Mouse (Mus musculus): ENCODE data around the gene Tmem14a.
"Not testable (repeated sequence)": the region's sequence is repeated elsewhere in the genome, so short reads cannot be mapped to it uniquely, and the experiment has no call there.

The Tmem14a gene

GRCm38 (mm10) chr1:21218489-21218919 is at the start of gene Tmem14a:
Gene Tmem14a (plus strand): TSS chr1:21218575.
- DNase-seq (ENCODE audit: low spot score), result peak; percentile 88

GRCm38 (mm10) chr1:21185196-21185595 is 33.2 kb upstream of the Tmem14a start:
- no peak for DNase-seq (ENCODE audit: low spot score)

DNA sequence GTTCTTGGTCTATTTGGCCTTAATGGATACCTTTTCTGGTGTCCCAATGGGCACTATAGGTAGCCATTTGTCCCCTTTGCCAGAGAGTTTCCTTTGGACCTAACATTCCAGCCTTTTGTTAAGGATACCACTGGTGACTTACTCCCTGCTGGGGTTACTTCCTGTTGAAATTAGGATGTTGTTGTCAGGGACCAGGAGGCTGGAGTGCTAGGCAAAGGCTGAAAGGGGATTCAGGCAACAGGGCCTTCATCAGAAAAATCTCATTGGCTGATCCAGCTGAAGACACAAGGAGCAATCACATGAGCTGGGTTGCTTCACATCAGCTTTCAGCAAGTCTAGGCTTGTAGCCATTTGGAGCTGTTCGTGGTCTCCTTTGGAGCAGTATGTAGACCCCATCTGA is 12.1 kb upstream of the Tmem14a start:
- DNase-seq (ENCODE audit: low spot score), result no peak

DNA sequence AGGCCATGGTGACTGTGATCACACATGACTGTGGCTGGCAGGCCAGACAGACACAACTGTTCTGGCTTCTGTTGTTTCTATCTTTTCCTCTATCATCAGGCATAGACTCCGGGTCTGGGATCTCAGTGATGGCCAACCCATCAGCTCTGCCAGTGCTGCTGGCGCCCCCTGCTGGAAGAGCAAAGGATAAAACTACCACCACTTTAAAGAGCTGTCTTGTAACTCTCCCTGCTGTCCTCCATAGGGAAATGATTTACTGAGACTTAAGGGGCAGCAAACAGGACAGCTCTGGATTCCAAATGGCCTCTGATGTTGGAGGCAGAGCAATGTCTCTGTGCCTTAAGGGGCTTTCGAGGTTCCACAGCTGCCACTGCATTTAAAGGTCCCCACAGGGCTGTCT is 4.8 kb upstream of the Tmem14a start:
- not testable (repeated sequence) for DNase-seq (ENCODE audit: low spot score)

GRCm38 (mm10) chr1:21213991-21214692 is 4.2 kb upstream of the Tmem14a start:
- not testable (repeated sequence) for DNase-seq (ENCODE audit: low spot score)

GRCm38 (mm10) chr1:21227756-21228395 is 9.5 kb downstream of the Tmem14a start:
- DNase-seq (ENCODE audit: low spot score), result no peak

GRCm38 (mm10) chr1:21228740-21229722 is 10.7 kb downstream of the Tmem14a start:
- DNase-seq (ENCODE audit: low spot score), result not testable (repeated sequence)

GRCm38 (mm10) chr1:21230376-21230775 is 12.0 kb downstream of the Tmem14a start:
- no peak for DNase-seq (ENCODE audit: low spot score)

DNA sequence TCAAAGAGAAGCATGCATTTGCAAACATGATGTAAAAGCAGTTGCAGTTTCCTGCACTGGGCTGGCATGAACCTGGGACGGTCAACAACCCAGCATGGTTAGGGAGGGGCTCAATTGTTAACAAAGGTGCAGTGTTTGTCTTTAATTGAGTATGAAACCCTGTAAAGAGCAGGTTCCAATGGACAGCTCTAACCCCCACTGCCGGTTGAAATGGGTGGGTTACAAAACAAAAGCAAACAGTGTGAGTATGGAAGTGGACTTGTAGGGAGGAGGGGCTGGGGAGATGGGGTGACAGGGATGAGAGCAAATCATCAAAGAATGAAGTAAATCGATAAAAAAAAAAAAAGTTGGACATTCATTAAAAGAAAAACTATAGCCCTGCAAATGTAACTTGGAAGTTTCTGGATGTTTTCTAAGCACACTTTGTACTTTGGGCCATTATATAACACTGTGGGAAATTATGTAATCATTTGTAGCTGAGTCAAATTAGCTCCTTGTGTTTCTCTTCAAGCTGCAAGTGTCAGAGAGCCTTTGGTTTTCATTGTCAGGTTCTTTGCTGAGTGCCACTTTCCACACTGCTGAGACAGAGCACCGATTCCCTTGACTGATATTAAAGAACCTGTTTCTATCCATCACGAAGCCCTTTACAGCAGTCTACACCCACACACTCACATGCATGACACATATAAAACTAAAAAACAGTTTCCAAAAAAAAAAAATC is 13.5 kb downstream of the Tmem14a start:
- no peak for DNase-seq (ENCODE audit: low spot score)

DNA sequence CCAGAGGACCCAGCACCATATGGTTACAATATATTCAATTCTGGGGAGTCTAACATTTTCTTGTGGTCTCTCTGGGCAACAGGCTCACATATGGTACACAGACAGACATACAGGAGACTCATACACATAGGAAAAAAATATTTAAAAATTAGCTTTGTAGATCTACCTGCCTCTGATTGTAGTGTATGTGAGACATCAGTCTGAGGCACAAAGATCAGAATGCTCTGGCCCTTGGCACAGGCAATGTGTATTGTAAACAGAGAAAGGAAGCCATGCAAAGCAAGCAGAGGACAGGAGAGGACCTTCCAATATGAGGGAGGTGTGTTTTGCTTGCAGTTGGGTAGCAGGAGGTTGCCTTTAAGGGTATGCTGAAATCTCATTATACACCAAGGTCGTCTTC is 14.1 kb downstream of the Tmem14a start:
- no peak for DNase-seq (ENCODE audit: low spot score)

DNA sequence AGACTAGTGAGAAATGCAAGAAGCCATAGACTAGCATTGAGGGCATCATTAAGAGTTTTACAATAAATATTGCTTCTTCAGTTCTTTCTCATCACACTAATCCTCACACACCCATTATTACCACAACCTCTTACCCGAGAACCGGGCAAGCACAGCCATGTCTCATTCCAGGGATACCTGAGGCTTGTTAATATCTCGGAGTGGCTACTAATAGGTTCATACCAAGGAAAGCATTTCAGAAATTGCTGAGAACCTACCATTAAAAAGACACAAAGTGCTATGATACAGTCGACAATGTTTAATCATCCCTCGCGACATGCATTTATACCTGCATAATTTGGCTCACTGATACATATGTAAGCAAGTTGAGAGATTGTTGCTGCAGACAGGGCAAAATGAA is 17.0 kb downstream of the Tmem14a start:
- DNase-seq (ENCODE audit: low spot score), result no peak

DNA sequence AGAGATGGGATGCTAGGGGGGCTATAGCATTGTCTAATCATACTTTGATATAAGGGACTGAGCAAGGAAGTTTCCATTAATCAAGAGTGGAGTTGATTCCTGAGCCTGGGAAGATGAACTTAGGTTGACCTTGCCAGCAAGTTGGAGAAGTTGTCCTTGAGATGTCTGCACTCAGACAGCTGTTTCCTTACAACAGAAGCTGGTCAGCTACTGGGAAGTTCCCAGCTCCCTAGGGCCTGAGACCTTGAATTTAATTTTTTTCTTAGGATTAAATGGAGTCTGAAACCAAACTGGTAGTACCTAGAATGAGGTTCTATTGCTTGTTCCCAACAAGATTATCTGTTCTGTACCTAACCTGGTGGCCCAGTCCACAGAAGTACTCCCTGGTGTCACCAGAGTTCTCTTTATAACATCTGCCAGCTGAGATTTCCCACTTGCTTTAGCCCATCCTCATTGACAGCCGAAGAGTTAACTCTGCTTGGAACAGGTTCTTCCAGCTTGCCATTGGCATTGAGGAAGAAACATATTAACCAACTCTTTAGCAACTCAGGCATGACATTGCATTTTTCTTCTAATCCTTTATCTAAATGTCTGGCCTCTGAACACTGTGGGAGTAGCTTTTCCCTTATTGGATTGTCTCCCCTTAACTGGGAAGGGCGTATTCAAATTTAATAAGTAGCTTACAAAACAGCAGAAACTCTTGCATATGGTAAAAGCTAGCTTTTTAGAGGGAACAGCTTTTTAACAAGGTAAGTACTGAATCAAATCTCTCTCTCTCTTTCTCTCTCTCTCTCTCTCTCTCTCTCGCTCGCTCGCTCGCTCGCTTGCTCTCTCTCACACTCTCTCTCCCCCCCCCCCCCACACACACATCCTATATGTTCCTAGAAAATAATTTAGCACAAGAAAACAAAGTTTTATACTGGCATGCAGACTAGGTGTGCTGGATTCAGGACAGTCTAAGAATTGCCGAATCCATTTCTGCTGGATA is 21.8 kb downstream of the Tmem14a start, which contains the start of gene Gsta3:
TSS of gene Gsta3 (plus strand) at position 679 of the 988 bp plus-strand sequence.
- DNase-seq (ENCODE audit: low spot score), result no peak

DNA sequence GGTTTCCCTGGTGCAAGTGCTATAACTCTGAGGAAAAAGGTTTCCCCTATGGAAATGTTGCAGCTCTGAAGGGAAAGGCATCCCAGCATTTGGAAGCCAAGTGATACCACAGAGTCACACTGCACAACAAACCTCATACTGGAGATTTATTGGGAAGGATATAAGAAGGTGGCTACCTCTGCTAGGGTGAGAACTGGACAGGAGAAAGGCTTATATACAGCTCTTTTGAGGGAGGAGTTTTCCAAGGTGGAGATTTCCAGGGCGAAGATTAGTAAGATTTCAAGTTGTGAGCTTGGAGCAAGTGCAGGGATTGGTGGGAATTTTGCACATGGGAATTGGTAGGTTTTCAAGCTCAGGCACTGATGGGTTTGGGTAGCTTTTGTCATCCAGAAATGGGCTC is 22.7 kb downstream of the Tmem14a start:
- DNase-seq (ENCODE audit: low spot score), result no peak

GRCm38 (mm10) chr1:21244290-21244960 is 26.1 kb downstream of the Tmem14a start:
- no peak for DNase-seq (ENCODE audit: low spot score)

- no peak for DNase-seq (ENCODE audit: low spot score)
These were observed 27.8 kb downstream of the Tmem14a start for GRCm38 (mm10) chr1:21246136-21246535.

- no peak for DNase-seq (ENCODE audit: low spot score)
These were observed 29.5 kb downstream of the Tmem14a start for GRCm38 (mm10) chr1:21247896-21248295.

GRCm38 (mm10) chr1:21248560-21249390 is 30.4 kb downstream of the Tmem14a start:
- no peak for DNase-seq (ENCODE audit: low spot score)

GRCm38 (mm10) chr1:21251661-21252060 is 33.3 kb downstream of the Tmem14a start:
- DNase-seq (ENCODE audit: low spot score), result no peak
